Mouse (Mus musculus): Measurements from ENCODE around the gene Steap4. TPM values are rescaled to one million over a fixed set of nuclear protein-coding genes. Genes with fewer than 3 reads are reported as not detected.

Steap4 gene
- polyA plus RNA-seq, 1 experiment: not detected

DNA sequence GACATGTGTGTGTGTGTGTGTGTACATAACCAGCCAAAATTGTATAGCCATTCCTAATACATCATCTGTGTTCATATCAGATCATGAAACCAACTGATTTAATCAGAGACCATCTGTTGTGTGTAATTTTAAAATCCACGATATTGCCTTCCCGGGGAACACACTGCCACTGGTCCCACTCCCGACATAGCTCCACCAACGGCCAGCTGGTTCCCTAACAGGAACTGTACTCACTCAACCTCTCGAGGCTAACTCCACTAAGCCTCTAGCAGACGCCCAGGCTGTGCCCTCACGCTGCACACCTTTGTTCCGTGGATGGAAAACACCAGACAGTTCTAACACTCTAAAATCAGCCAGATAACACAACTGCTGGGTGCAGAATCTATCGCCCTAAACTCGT, 40.2 kb downstream of the Steap4 start:
- TF ChIP-seq POLR2A (IDR thresholded peaks at IDR 0.05; ENCODE audit: insufficient read depth, low read depth, low read length): no peak
- TF ChIP-seq CTCF (IDR thresholded peaks at IDR 0.05; ENCODE audit: insufficient read depth, low read depth, low read length): no peak
- H3K4me3 ChIP-seq (ENCODE audit: insufficient read depth, low read depth, low read length): no peak overlapping the region

DNA sequence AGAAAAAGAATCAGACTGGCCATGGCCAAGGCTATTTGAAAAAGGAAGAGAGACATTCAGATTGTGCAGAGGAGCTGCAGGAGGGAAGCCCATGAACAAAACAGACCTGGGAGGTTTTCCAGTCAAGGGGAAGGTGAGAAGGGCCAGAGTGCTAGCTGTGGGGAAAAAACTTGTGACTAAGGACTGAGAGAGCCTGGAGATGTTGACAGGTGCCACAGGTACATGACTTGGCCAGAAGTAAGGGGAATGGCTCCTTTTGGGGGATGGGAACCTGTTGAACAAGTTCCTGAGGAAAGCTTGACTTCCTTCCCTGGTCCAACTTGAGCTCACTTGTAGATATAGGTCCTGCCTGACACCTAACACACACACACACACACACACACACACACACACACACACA, 42.6 kb downstream of the Steap4 start:
- TF ChIP-seq CTCF (IDR thresholded peaks at IDR 0.05; ENCODE audit: insufficient read depth, low read depth, low read length) (no peak), POLR2A (IDR thresholded peaks at IDR 0.05; ENCODE audit: insufficient read depth, low read depth, low read length) (no peak)
- Histone ChIP-seq H3K4me3 (ENCODE audit: insufficient read depth, low read depth, low read length) (no peak overlapping the region), H3K4me1 (ENCODE audit: control insufficient read depth, insufficient read depth, low read length) (no peaks in the 10 kb centered on the region), H3K27ac (ENCODE audit: insufficient read depth, low read depth, low read length) (no peak overlapping the region)

More for the DNA sequence above, 40.2 kb downstream of the Steap4 start:
- Histone ChIP-seq H3K4me1 (ENCODE audit: control insufficient read depth, insufficient read depth, low read length) (no peaks in the 10 kb centered on the region), H3K27ac (ENCODE audit: insufficient read depth, low read depth, low read length) (no peak overlapping the region)
- 84% methylated on average over 10 of the region's 10 CpGs for WGBS

DNA sequence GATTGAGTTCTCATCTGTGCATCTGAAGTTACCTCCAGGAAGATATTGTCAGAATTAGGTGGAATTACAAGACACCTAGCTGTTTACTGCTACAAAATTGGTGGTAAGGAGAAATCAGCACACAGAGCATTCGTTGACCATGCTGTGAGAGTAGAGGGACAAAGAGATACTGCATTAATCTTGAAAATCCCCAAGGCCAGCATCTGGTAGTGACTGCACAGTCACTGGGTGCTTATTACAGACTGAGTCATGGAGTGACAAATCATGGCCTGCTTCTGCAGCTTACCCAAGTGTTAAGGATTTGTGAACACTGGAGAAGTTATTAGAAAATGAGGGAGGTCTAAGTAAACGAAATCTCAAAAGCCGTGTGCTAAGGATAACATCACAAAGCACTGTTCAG, 53.0 kb downstream of the Steap4 start:
- Histone ChIP-seq H3K4me1 (ENCODE audit: control insufficient read depth, insufficient read depth, low read length) (no peaks in the 10 kb centered on the region), H3K4me3 (ENCODE audit: insufficient read depth, low read depth, low read length) (no peak overlapping the region), H3K27ac (ENCODE audit: insufficient read depth, low read depth, low read length) (no peak overlapping the region)
- WGBS: 38% methylated on average over 3 of the region's 3 CpGs
- TF ChIP-seq CTCF (IDR thresholded peaks at IDR 0.05; ENCODE audit: insufficient read depth, low read depth, low read length) (no peak), POLR2A (IDR thresholded peaks at IDR 0.05; ENCODE audit: insufficient read depth, low read depth, low read length) (no peak)

Other genes starting within 250 kb of the Steap4 start
- gene Sri, start 85.6 kb downstream of the Steap4 start, polyA plus RNA-seq (2012; ENCODE audit: insufficient read depth, insufficient read length, low replicate concordance, missing spikeins): 205 TPM in 1 of 2 replicates, not detected in the other

Measured in olfactory bulb, adult 2 months (tissue).